Mouse (Mus musculus): Measurements from ENCODE around the gene Duox2.

The Duox2 gene

GRCm38 (mm10) chr2:122237891-122238470 is 60.3 kb downstream of the Duox2 start:
- in situ Hi-C loops (cut with MboI, MseI): no loop called here

GRCm38 (mm10) chr2:122236321-122236720 is 61.9 kb downstream of the Duox2 start:
- in situ Hi-C loops (cut with MboI, MseI): no loop called here

GRCm38 (mm10) chr2:122235425-122235824 is 62.8 kb downstream of the Duox2 start:
- in situ Hi-C loops (cut with MboI, MseI): no loop called here

GRCm38 (mm10) chr2:122234611-122235288 is 63.5 kb downstream of the Duox2 start, which contains the start of gene Sord:
Sord (plus strand) TSS chr2:122234749.
- in situ Hi-C loops (cut with MboI, MseI): no loop called here

- in situ Hi-C loops (cut with MboI, MseI): no loop called here
Measured at GRCm38 (mm10) chr2:122233759-122234557, 64.3 kb downstream of the Duox2 start.

- in situ Hi-C loops (cut with MboI, MseI): no loop called here
Measured at GRCm38 (mm10) chr2:122233341-122233740, 64.9 kb downstream of the Duox2 start.

GRCm38 (mm10) chr2:122231616-122232015 is 66.6 kb downstream of the Duox2 start:
- in situ Hi-C loops (cut with MboI, MseI): no loop called here

GRCm38 (mm10) chr2:122230395-122230794 is 67.9 kb downstream of the Duox2 start:
- in situ Hi-C loops (cut with MboI, MseI): no loop called here

Data from T-helper 1 cell (primary cell).